Mouse (Mus musculus): Measurements from ENCODE around the gene Rassf4. TPM values are rescaled to one million over a fixed set of nuclear protein-coding genes. Genes with fewer than 3 reads are reported as not detected.

The Rassf4 gene
- polyA plus RNA-seq, 1 experiment from 2014 or later, result 8.0 TPM

DNA sequence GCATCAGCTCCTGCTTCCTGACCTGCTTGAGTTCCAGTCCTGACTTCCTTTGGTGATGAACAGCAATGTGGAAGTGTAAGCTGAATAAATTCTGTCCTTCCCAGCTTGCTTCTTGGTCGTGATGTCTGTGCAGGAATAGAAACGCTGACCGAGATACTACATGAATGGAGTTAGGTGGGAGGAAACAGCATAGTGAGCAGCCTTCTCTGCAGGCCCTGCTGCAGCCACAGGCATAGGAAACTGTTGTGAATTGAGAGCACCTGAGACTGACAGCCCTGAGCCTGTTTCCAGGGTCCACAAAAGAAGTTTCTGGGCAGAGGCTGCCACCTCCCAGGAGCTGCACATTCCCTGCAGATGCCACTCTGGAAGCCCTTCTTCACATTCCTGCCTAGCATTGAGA, 40.2 kb upstream of the Rassf4 start:
- no peak overlapping the region for H3K9ac ChIP-seq (ENCODE audit: low read length)
- H3K27ac ChIP-seq (replicated peaks in 1 of 2; ENCODE audit: control insufficient read depth in 1 of 2, insufficient read depth in 1 of 2, low read depth in 2 of 2, low read length in 2 of 2), result no peak overlapping the region
- H3K4me2 ChIP-seq (ENCODE audit: low read length), result no peak overlapping the region
- H3K27me3 ChIP-seq (ENCODE audit: control insufficient read depth, insufficient read depth, low read length), result no peaks in the 10 kb centered on the region
- H3K4me3 ChIP-seq (ENCODE audit: control insufficient read depth in 1 of 2, insufficient read depth in 1 of 2, low read depth in 1 of 2, low read length in 2 of 2), result no peak overlapping the region
- no peaks in the 10 kb centered on the region for H3K36me3 ChIP-seq (ENCODE audit: control insufficient read depth, insufficient read depth, low read length)
- 75% methylated on average over 3 of the region's 3 CpGs for WGBS
- ATAC-seq (ENCODE audit: insufficient number of reproducible peaks, insufficient read depth, low FRiP score, low read depth), result no peak
- no peaks in the 10 kb centered on the region for H3K9me3 ChIP-seq (ENCODE audit: control insufficient read depth, low read length)
- peaks cover 18 to 21% of the 10 kb centered on the region in 2 experiments for H3K4me1 ChIP-seq (ENCODE audit: control insufficient read depth in 2 of 2, insufficient read depth in 2 of 2, low read length in 2 of 2)

DNA sequence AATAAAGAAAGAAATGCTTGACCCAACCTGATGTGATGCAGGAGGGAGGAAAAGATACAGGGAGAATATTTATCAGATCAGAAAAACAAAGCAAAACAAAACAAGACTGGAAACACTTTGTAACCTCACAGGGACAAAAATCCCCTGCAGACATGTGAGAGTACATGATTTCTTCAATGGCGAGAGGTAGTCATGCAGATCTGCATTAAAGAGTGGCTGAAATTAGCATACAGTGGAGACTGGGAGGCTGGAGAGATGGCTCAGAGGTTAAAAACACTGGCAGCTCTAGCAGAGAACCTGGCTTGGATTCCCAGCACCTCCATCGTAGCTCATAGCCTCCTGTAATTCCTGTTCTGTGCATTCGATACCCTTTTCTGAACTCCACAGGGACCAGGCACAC, 38.8 kb upstream of the Rassf4 start:
- WGBS, result 89% methylated on average over 3 of the region's 3 CpGs
- no peaks in the 10 kb centered on the region for H3K9me3 ChIP-seq (ENCODE audit: control insufficient read depth, low read length)
- H3K36me3 ChIP-seq (ENCODE audit: control insufficient read depth, insufficient read depth, low read length), result no peaks in the 10 kb centered on the region
- no peaks in the 10 kb centered on the region for H3K27me3 ChIP-seq (ENCODE audit: control insufficient read depth, insufficient read depth, low read length)
- H3K4me1 ChIP-seq (ENCODE audit: control insufficient read depth in 2 of 2, insufficient read depth in 2 of 2, low read length in 2 of 2), result peaks cover 17 to 19% of the 10 kb centered on the region in 2 experiments
- ATAC-seq (ENCODE audit: insufficient number of reproducible peaks, insufficient read depth, low FRiP score, low read depth), result no peak
- no peak overlapping the region for H3K4me2 ChIP-seq (ENCODE audit: low read length)
- H3K4me3 ChIP-seq (ENCODE audit: control insufficient read depth in 1 of 2, insufficient read depth in 1 of 2, low read depth in 1 of 2, low read length in 2 of 2), result no peak overlapping the region
- no peak overlapping the region for H3K27ac ChIP-seq (replicated peaks in 1 of 2; ENCODE audit: control insufficient read depth in 1 of 2, insufficient read depth in 1 of 2, low read depth in 2 of 2, low read length in 2 of 2)
- no peak overlapping the region for H3K9ac ChIP-seq (ENCODE audit: low read length)

DNA sequence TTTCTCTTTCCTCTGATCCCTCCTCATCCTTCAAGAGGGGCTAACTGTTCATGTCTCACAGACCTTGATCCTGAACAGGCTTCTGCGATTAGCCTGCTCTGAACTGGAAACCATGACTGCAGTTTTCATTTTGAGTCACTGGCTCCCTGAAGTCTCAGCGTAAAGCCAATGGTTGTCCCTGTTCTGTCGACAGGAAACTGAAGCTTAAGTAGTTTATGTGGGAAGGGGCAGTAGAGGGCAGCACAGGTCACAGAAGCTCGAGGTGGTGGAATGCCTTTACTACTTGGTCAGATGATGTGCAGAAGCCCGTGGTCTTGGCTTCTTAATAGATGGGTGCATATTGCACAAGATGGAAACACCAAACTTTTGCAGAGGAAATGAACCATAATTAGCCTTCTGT, 38.3 kb upstream of the Rassf4 start:
- H3K4me3 ChIP-seq (ENCODE audit: control insufficient read depth in 1 of 2, insufficient read depth in 1 of 2, low read depth in 1 of 2, low read length in 2 of 2), result no peak overlapping the region
- no peaks in the 10 kb centered on the region for H3K36me3 ChIP-seq (ENCODE audit: control insufficient read depth, insufficient read depth, low read length)
- H3K27ac ChIP-seq (replicated peaks in 1 of 2; ENCODE audit: control insufficient read depth in 1 of 2, insufficient read depth in 1 of 2, low read depth in 2 of 2, low read length in 2 of 2), result no peak overlapping the region
- peaks cover 17 to 19% of the 10 kb centered on the region in 2 experiments for H3K4me1 ChIP-seq (ENCODE audit: control insufficient read depth in 2 of 2, insufficient read depth in 2 of 2, low read length in 2 of 2)
- 11% methylated on average over 5 of the region's 5 CpGs for WGBS
- H3K9me3 ChIP-seq (ENCODE audit: control insufficient read depth, low read length), result no peaks in the 10 kb centered on the region
- ATAC-seq (ENCODE audit: insufficient number of reproducible peaks, insufficient read depth, low FRiP score, low read depth), result no peak
- no peaks in the 10 kb centered on the region for H3K27me3 ChIP-seq (ENCODE audit: control insufficient read depth, insufficient read depth, low read length)
- no peak overlapping the region for H3K4me2 ChIP-seq (ENCODE audit: low read length)
- H3K9ac ChIP-seq (ENCODE audit: low read length), result no peak overlapping the region

DNA sequence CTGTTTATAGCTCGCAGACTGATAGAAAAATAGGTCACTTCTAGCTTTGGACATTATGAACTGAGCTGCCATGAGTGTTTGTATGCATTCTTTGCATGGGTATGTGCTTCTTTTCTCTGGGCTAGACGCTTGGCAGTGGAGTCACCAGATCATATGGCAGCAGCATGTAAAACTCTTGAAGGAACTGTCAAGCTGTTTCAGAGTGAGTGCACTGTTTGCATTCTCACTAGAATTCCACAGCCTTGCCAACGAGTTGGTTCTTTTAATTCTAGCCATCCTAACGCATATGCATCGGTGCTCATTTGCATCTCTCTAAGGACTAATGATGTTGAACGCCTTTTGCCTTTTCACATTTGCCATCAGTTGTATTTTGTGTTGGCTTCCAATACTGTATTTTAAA, 30.6 kb upstream of the Rassf4 start:
- Histone ChIP-seq H3K27ac (replicated peaks in 1 of 2; ENCODE audit: control insufficient read depth in 1 of 2, insufficient read depth in 1 of 2, low read depth in 2 of 2, low read length in 2 of 2) (no peak overlapping the region), H3K9ac (ENCODE audit: low read length) (no peak overlapping the region), H3K36me3 (ENCODE audit: control insufficient read depth, insufficient read depth, low read length) (no peaks in the 10 kb centered on the region), H3K4me1 (ENCODE audit: control insufficient read depth in 2 of 2, insufficient read depth in 2 of 2, low read length in 2 of 2) (no peaks in the 10 kb centered on the region), H3K9me3 (ENCODE audit: control insufficient read depth, low read length) (no peaks in the 10 kb centered on the region), H3K27me3 (ENCODE audit: control insufficient read depth, insufficient read depth, low read length) (no peaks in the 10 kb centered on the region), H3K4me2 (ENCODE audit: low read length) (no peak overlapping the region), H3K4me3 (ENCODE audit: control insufficient read depth in 1 of 2, insufficient read depth in 1 of 2, low read depth in 1 of 2, low read length in 2 of 2) (no peak overlapping the region)
- 76% methylated on average over 6 of the region's 6 CpGs for WGBS
- no peak for ATAC-seq (ENCODE audit: insufficient number of reproducible peaks, insufficient read depth, low FRiP score, low read depth)

DNA sequence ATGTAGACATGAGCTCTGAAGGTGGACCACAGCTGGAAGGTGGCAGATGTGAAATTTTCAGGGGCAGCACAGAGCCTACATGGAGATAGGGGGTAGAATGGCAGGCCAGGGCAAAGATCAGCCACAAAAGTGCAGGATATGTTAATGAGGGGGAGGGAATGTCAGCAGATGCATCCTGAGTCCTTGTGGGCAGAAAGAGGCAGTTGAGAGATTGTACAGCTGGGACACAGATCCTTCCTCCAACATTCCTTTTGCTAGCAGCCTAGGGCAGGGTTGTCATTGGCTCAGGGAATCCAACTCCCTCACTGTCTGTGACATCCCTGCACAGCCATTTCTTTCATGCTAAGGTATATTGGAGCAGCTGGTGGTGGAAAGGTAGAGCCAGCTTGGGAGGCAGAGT, 27.1 kb upstream of the Rassf4 start:
- H3K4me2 ChIP-seq (ENCODE audit: low read length), result no peak overlapping the region
- no peaks in the 10 kb centered on the region for H3K4me1 ChIP-seq (ENCODE audit: control insufficient read depth in 2 of 2, insufficient read depth in 2 of 2, low read length in 2 of 2)
- no peak overlapping the region for H3K27ac ChIP-seq (replicated peaks in 1 of 2; ENCODE audit: control insufficient read depth in 1 of 2, insufficient read depth in 1 of 2, low read depth in 2 of 2, low read length in 2 of 2)
- H3K9ac ChIP-seq (ENCODE audit: low read length), result no peak overlapping the region
- H3K9me3 ChIP-seq (ENCODE audit: control insufficient read depth, low read length), result no peaks in the 10 kb centered on the region
- no peaks in the 10 kb centered on the region for H3K36me3 ChIP-seq (ENCODE audit: control insufficient read depth, insufficient read depth, low read length)
- no peak for ATAC-seq (ENCODE audit: insufficient number of reproducible peaks, insufficient read depth, low FRiP score, low read depth)
- no peak overlapping the region for H3K4me3 ChIP-seq (ENCODE audit: control insufficient read depth in 1 of 2, insufficient read depth in 1 of 2, low read depth in 1 of 2, low read length in 2 of 2)
- no peaks in the 10 kb centered on the region for H3K27me3 ChIP-seq (ENCODE audit: control insufficient read depth, insufficient read depth, low read length)

DNA sequence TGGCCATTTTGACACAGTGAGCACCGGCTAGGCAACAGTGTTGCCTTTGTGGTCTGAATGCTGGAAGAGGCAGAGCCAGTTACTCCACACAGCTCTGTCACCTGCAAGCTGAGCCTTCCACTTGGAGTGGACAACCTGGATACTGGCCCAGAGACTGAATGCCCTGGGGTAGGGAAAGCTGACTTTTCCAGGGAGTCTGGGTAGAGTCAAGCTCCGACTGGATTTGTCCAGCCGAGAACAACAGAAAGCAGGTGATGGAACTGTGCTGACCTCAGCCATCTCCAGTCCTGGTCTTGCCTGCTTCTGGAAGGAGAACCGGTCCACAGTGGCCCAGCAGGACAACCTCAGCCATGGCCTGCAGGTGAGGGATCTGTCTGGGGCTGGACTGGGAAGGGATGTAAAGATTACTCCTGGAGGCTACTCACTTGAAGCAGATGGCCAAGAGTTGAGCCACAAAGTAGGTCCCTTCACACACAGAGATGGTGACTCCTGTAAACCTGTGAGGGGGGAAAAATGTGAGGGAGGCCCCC, 24.2 kb upstream of the Rassf4 start:
- Histone ChIP-seq H3K27me3 (ENCODE audit: control insufficient read depth, insufficient read depth, low read length) (no peaks in the 10 kb centered on the region), H3K4me2 (ENCODE audit: low read length) (no peak overlapping the region), H3K4me1 (ENCODE audit: control insufficient read depth in 2 of 2, insufficient read depth in 2 of 2, low read length in 2 of 2) (no peaks in the 10 kb centered on the region), H3K4me3 (ENCODE audit: control insufficient read depth in 1 of 2, insufficient read depth in 1 of 2, low read depth in 1 of 2, low read length in 2 of 2) (no peak overlapping the region), H3K27ac (replicated peaks in 1 of 2; ENCODE audit: control insufficient read depth in 1 of 2, insufficient read depth in 1 of 2, low read depth in 2 of 2, low read length in 2 of 2) (no peak overlapping the region), H3K36me3 (ENCODE audit: control insufficient read depth, insufficient read depth, low read length) (no peaks in the 10 kb centered on the region), H3K9ac (ENCODE audit: low read length) (no peak overlapping the region), H3K9me3 (ENCODE audit: control insufficient read depth, low read length) (no peaks in the 10 kb centered on the region)
- WGBS, result 84% methylated on average over 4 of the region's 4 CpGs
- no peak for ATAC-seq (ENCODE audit: insufficient number of reproducible peaks, insufficient read depth, low FRiP score, low read depth)

DNA sequence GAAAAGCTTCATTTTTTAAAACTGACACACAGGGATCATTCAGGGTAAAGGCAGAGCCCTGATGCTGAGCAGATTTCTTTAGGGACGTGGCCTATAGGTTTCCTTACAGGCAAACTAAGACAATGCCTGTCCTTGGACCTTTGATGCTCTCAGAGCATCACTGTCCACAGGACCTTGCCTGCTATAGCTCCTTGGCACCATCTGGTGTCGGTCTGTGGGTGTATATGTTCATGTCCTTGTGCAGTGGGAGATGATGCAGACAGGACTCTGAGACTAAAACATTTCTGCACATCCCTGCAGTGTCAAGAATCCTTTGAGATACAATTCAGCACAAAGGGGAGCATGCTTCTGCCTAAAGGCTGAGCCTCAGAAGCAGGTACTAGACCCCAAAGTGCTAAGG, 23.7 kb upstream of the Rassf4 start:
- Histone ChIP-seq H3K9me3 (ENCODE audit: control insufficient read depth, low read length) (no peaks in the 10 kb centered on the region), H3K27ac (replicated peaks in 1 of 2; ENCODE audit: control insufficient read depth in 1 of 2, insufficient read depth in 1 of 2, low read depth in 2 of 2, low read length in 2 of 2) (no peak overlapping the region), H3K36me3 (ENCODE audit: control insufficient read depth, insufficient read depth, low read length) (no peaks in the 10 kb centered on the region), H3K4me1 (ENCODE audit: control insufficient read depth in 2 of 2, insufficient read depth in 2 of 2, low read length in 2 of 2) (no peaks in the 10 kb centered on the region), H3K4me3 (ENCODE audit: control insufficient read depth in 1 of 2, insufficient read depth in 1 of 2, low read depth in 1 of 2, low read length in 2 of 2) (no peak overlapping the region), H3K4me2 (ENCODE audit: low read length) (no peak overlapping the region), H3K27me3 (ENCODE audit: control insufficient read depth, insufficient read depth, low read length) (no peaks in the 10 kb centered on the region), H3K9ac (ENCODE audit: low read length) (no peak overlapping the region)
- no peak for ATAC-seq (ENCODE audit: insufficient number of reproducible peaks, insufficient read depth, low FRiP score, low read depth)
- 47% methylated on average over 2 of the region's 2 CpGs for WGBS

DNA sequence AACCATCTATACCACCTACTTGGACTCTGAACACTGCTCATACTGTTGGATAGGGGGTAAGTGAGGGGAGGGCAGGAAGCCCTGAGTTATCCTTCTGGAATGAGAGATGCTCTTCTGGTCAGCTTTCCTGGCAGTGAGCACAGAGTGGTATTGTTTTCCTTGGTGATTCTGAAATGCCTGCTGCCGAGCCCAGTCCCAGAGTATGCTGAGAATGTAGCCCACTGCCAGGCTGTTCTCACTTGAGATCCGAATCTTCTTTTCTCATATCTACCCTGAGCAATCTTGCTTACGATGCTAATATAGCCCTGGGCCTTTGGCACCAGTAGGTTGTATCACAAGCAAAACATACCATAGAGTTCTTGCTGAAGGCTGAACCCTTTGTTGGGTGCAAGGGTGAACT, 20.6 kb upstream of the Rassf4 start:
- no peaks in the 10 kb centered on the region for H3K4me1 ChIP-seq (ENCODE audit: control insufficient read depth in 2 of 2, insufficient read depth in 2 of 2, low read length in 2 of 2)
- H3K4me3 ChIP-seq (ENCODE audit: control insufficient read depth in 1 of 2, insufficient read depth in 1 of 2, low read depth in 1 of 2, low read length in 2 of 2), result no peak overlapping the region
- H3K36me3 ChIP-seq (ENCODE audit: control insufficient read depth, insufficient read depth, low read length), result no peaks in the 10 kb centered on the region
- H3K4me2 ChIP-seq (ENCODE audit: low read length), result no peak overlapping the region
- WGBS, result 52% methylated on average over 3 of the region's 3 CpGs
- no peak overlapping the region for H3K27ac ChIP-seq (replicated peaks in 1 of 2; ENCODE audit: control insufficient read depth in 1 of 2, insufficient read depth in 1 of 2, low read depth in 2 of 2, low read length in 2 of 2)
- H3K27me3 ChIP-seq (ENCODE audit: control insufficient read depth, insufficient read depth, low read length), result no peaks in the 10 kb centered on the region
- H3K9me3 ChIP-seq (ENCODE audit: control insufficient read depth, low read length), result no peaks in the 10 kb centered on the region
- H3K9ac ChIP-seq (ENCODE audit: low read length), result no peak overlapping the region
- ATAC-seq (ENCODE audit: insufficient number of reproducible peaks, insufficient read depth, low FRiP score, low read depth), result no peak
